Mouse (Mus musculus) natural killer cell, adult 2 months (primary cell): ENCODE data around the gene Timm29.
A peak's percentile ranks its signal among the peaks of the same experiment; 100 is the strongest.

Experiments
- DNase-seq, 2 experiments: peaks; one replicate each; pipeline ENCODE4 v3.0.0; 2022; ENCODE audit warnings: low spot score in 2 of 2

The Timm29 gene

GRCm38 (mm10) chr9:21592703-21593121 is at the start of gene Timm29, which contains the start of gene Yipf2:
Gene Timm29, plus strand, starts transcription at chr9:21592722.
Gene Yipf2, minus strand, starts transcription at chr9:21592828.
- DNase-seq: peak; percentile 90 to 92

GRCm38 (mm10) chr9:21545351-21545915 is 47.1 kb upstream of the Timm29 start:
- DNase-seq: no peak

- peak; percentile 99 for DNase-seq
Observed at GRCm38 (mm10) chr9:21545916-21546788, 46.4 kb upstream of the Timm29 start.

DNA sequence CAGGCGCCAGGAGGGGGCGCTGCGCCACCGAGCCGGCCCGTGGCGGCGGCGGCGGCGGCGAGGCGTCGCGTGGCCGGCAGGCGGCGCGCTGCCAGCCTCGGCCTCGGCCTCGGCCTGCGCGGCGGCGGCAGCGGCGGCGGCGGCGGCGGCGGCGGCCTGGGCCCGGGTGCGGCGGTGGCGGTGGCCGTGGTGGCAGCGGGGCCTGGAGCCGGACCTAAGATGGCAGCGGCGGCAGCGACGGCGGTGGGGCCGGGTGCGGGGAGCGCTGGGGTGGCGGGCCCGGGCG is 45.8 kb upstream of the Timm29 start, which contains the start of gene Carm1:
Gene Carm1, plus strand, starts transcription at position 106 of the 286 bp plus-strand sequence.
- DNase-seq: no peak

DNA sequence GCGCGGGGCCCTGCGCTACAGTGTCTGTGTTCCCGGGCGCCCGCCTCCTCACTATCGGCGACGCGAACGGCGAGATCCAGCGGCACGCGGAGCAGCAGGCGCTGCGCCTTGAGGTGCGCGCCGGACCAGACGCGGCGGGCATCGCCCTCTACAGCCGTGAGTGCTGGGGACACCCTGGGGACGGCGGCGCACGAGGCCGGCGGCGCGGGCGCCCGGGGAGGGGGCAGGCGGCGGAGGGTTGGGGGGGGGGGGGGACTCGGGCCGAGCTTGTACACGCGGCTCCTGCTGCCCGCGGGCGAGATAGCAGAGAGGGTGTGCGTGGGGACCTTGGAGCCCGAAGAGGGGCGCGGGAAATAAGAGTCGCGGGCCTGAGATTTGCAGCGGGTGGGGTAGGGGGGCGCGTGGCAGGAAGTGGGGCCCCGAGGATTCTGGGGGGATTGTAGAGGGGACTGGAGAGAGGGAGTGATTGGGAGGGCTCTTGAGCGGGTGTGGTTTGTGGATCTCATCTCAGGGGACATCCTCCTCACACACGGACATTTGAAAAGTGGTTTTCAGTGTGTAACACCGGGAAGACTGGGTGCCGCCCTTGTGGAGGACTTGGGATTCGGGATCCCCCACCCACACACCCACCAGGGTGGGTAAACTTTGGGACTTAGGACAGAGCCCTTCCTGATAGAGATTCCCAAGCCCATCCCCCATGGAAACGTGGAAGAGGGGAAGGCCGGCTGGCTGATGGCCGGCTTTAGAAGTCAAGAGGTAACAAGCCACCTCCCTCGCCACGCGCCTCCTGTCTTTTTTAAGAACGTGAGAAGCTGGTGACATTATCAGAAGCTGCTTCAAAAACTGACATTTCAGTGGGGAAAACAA is 45.2 kb upstream of the Timm29 start:
- DNase-seq: peak in 1 of 2 experiments; percentile 59

DNA sequence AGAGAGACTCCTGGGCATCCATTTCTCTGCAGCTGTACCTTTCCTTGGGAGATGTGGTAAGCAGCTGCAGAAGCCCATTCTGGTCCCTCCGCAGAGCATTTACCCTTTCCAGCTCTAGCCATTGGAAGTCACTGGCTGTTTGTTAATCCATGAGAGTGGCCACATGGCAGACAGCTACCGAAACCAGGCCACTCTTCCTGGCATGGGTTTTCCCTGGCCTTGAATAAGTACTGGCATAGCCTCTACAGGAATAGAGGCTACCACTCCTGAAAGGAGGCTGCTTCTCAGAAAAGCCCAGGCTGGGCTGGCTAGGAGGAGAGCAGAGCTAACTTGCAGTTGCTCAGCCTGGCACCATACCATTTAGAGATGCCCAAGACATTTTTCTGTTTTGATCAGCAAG is 41.5 kb upstream of the Timm29 start:
- DNase-seq: no peak

- no peak for DNase-seq
Observed at GRCm38 (mm10) chr9:21553607-21554273, 38.8 kb upstream of the Timm29 start.

DNA sequence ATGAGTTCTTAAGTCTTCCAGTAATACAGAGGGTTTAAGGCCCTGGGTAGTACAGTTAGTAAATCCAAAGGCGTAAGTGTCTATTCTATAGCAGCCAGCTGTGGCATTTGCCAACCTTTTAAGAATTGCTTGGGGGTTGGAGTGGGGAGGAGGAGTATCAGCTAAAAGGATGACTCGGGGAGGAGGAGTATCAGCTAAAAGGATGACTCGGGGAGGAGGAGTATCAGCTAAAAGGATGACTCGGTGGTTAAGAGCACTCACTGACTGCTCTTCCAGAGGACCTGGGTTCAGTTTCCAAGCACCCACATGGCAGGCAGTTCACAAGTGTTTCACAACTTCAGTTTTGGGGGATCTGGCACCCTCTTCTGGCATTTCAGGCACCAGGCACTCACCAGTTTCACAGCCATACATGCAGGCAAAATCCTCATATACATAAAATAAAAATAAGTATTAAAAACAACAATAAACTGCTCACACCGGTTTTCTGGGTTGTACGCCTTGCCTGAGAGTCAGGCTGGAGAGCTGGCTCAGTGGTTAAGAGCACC is 37.3 kb upstream of the Timm29 start:
- no peak for DNase-seq

DNA sequence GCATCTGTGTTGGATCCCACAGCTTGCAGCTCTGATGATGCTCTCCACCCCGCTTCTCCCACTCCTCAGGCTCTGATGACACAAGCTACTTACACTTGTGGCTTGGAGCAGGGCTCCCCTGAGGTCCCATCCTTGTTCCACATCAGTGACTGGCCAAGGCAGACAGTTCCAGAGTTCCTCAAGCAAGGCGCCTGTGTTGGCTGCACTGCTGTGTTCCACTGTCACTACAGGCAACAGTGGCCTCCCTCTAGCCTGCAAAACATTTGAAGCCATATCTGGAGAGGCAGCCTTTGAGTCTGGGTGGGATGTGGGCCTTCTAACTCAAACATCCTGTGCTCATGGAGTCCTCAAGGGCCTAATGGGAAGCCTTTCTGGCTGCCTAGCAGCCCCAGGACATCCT is 35.5 kb upstream of the Timm29 start:
- no peak for DNase-seq

GRCm38 (mm10) chr9:21557556-21557955 is 35.0 kb upstream of the Timm29 start:
- DNase-seq: no peak

- no peak for DNase-seq
Observed at GRCm38 (mm10) chr9:21558366-21558765, 34.2 kb upstream of the Timm29 start.

DNA sequence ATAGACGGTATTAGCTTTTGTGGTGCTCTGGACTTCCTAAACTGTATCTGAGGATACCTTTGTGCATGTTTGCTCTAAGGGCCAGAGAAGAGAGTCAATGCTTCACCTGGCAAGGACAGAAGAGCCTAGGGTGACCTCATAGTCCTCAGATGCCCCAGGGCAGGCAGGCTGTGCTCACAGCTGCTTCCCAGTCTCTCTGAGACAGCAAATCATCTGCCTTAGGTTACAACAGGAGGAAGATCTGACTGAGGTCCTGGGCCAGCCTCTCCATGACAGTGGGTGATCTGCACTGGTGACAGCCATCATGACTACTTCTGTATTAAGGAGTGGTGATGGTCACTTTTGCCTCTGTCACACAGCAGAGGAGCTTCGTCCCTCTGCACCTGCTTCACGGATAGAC is 33.4 kb upstream of the Timm29 start:
- no peak for DNase-seq

DNA sequence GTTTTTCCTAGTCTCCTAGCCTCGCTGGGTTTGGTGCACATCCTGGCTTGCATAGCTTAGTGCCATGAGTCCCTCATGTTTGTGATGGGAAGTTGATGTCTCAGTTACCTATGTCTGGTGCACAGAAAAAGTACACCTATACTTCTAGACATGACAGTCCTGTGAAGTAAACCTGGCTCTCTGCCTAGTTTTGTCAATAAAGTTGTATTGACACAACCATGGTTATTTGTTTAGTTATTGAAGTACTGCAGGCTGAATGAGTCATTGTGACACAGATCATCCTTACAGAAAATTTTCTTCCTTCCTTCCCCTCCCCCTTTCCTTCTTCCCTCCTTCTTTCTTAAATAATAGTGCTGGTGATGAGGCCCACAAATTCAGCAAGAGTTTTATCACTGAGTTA is 28.1 kb upstream of the Timm29 start:
- DNase-seq: no peak

GRCm38 (mm10) chr9:21565004-21565586 is 27.4 kb upstream of the Timm29 start:
- no peak for DNase-seq

DNA sequence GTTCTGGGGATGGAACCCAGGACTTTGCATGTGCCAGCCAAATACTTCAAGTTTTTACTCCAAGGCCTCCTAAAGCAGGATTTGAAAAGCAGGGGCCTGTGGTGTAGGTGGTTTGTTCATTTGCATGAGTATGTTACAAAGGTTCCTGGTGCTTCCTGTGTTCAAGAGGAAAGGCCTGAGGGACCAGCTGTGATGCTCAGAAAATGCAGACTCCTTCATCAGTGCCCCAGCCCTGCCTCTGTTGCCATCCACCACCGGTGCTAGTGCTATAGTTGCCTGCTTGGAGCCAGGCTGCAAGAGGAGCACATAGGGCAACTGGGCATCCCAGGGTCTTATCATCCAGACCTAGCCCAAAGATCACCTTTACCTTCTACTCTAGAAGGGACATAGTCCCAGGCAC is 26.0 kb upstream of the Timm29 start:
- no peak for DNase-seq

- DNase-seq: no peak
Observed at GRCm38 (mm10) chr9:21567051-21567450, 25.5 kb upstream of the Timm29 start.

GRCm38 (mm10) chr9:21568657-21569255 is 23.8 kb upstream of the Timm29 start:
- DNase-seq: no peak

- no peak for DNase-seq
Observed at GRCm38 (mm10) chr9:21574012-21574801, 18.3 kb upstream of the Timm29 start.

DNA sequence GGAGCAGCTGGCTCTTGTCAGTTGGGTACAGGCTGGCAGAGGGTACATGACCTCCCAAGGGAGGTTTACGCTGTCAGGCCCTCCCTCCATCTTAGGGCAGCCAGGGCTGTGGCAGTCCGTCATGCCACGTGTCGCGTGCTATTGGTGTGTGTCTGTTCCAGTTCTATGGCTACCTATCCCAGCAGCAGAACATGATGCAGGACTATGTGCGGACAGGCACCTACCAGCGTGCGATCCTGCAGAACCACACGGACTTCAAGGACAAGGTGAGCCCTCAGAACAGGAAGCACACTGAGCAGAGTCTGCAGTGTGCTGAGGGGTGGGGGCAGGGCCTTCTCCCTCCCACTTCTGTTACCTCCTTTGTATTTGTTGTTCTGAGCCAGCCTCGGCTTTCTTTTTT is 17.3 kb upstream of the Timm29 start:
- DNase-seq: no peak

- DNase-seq: no peak
Observed at GRCm38 (mm10) chr9:21576286-21576685, 16.2 kb upstream of the Timm29 start.
